In genomic region chr2:26325386-26326181, GRCm38 (mm10) we compare ENCODE assay signal across 8 mouse cellular contexts. TPM values are rescaled to one million over a fixed set of nuclear protein-coding genes. Genes with fewer than 3 reads are reported as not detected.
DNase-seq lines count a peak whose midpoint lies in the region; ATAC-seq and TF ChIP-seq lines count a peak whose summit lies in the region.

No protein-coding gene starts in this region.

- H3K36me3 ChIP-seq in ES-Bruce4 (ENCODE audit: control insufficient read depth, insufficient read depth, low read length, poor library complexity, severe bottlenecking), result no peaks in the 10 kb centered on the region
- H3K36me3 ChIP-seq in intestine, embryonic 16.5 days (ENCODE audit: control insufficient read depth, insufficient read depth, low read length), result peaks cover 11% of the 10 kb centered on the region; the same call in 1 of the 2 replicates
- H3K36me3 ChIP-seq in lung, embryonic 16.5 days (ENCODE audit: control insufficient read depth, insufficient read depth, low read length), result peaks cover 42% of the 10 kb centered on the region

- peak; percentile 75 for ATAC-seq in intestine, embryonic 16.5 days
- ATAC-seq in lung, embryonic 16.5 days (ENCODE audit: low read depth), result peak; percentile 84

- TF ChIP-seq POLR2A in ES-Bruce4 (IDR thresholded peaks at IDR 0.05; ENCODE audit: insufficient read depth, low read length), result no peak

- WGBS in intestine, embryonic 16.5 days, result 67% methylated on average over 15 of the region's 15 CpGs
- WGBS in lung, embryonic 16.5 days, result 65% methylated on average over 15 of the region's 15 CpGs

- no peaks in the 10 kb centered on the region for H3K9me3 ChIP-seq in ES-Bruce4 (replicated peaks; ENCODE audit: control insufficient read depth, insufficient read depth, low read length, poor library complexity, severe bottlenecking)
- H3K9me3 ChIP-seq in intestine, embryonic 16.5 days (ENCODE audit: control insufficient read depth, low read length), result no peaks in the 10 kb centered on the region
- no peaks in the 10 kb centered on the region for H3K9me3 ChIP-seq in lung, embryonic 16.5 days (ENCODE audit: control insufficient read depth, low read length)

- DNase-seq in 416B (ENCODE audit: low read depth), result peak; percentile 85
- DNase-seq in cerebellum, postnatal 10 days, result peak; percentile 75 to 79
- peak; percentile 80 for DNase-seq in gastrocnemius, adult 2 months
- peak; percentile 75 for DNase-seq in retina, embryonic 14.5 days (ENCODE audit: low spot score)
- DNase-seq in frontal cortex, postnatal 36 days (ENCODE audit: low spot score in 2 of 2), result no peak

- H3K9ac ChIP-seq in ES-Bruce4 (ENCODE audit: low read depth, poor library complexity, severe bottlenecking), result no peak overlapping the region
- 0 out of 2 replicates have a peak overlapping the region, but pooled peaks have one; percentile 8 for H3K9ac ChIP-seq in intestine, embryonic 16.5 days (ENCODE audit: low read depth, low read length)
- H3K9ac ChIP-seq in lung, embryonic 16.5 days (ENCODE audit: low read length), result no peak overlapping the region

- intact Hi-C loops in gastrocnemius, adult 2 months (cut with DNase I), result loop anchor here (5.0 kb wide), 1 partner anchor 237 kb away; no protein-coding TSS in a partner anchor

- peak overlapping the region; percentile 22; the same call in 1 of the 2 replicates for H3K4me3 ChIP-seq in ES-Bruce4 (ENCODE audit: low read depth, low read length)
- no peak overlapping the region for H3K4me3 ChIP-seq in gastrocnemius, adult 2 months
- H3K4me3 ChIP-seq in intestine, embryonic 16.5 days (ENCODE audit: low read length), result no peak overlapping the region
- H3K4me3 ChIP-seq in lung, embryonic 16.5 days (ENCODE audit: low read length), result no peak overlapping the region

- H3K4me2 ChIP-seq in intestine, embryonic 16.5 days (ENCODE audit: low read depth, low read length), result no peak overlapping the region
- no peak overlapping the region for H3K4me2 ChIP-seq in lung, embryonic 16.5 days (ENCODE audit: low read depth, low read length)

- TF ChIP-seq CTCF in ES-Bruce4 (IDR thresholded peaks at IDR 0.05; ENCODE audit: low read depth, low read length), result peak; percentile 98
- TF ChIP-seq CTCF in gastrocnemius, adult 2 months (IDR thresholded peaks at IDR 0.05), result peak; percentile 78

- no peaks in the 10 kb centered on the region for H3K27me3 ChIP-seq in ES-Bruce4 (ENCODE audit: control insufficient read depth, insufficient read depth, low read length, poor library complexity, severe bottlenecking)
- no peaks in the 10 kb centered on the region for H3K27me3 ChIP-seq in intestine, embryonic 16.5 days (replicated peaks; ENCODE audit: control insufficient read depth, insufficient read depth, low read length)
- H3K27me3 ChIP-seq in lung, embryonic 16.5 days (ENCODE audit: control insufficient read depth, insufficient read depth, low read depth, low read length), result no peaks in the 10 kb centered on the region

- H3K4me1 ChIP-seq in ES-Bruce4 (ENCODE audit: control insufficient read depth, insufficient read depth, low read length), result no peaks in the 10 kb centered on the region
- no peaks in the 10 kb centered on the region for H3K4me1 ChIP-seq in intestine, embryonic 16.5 days (ENCODE audit: control insufficient read depth, insufficient read depth, low read length)
- H3K4me1 ChIP-seq in lung, embryonic 16.5 days (replicated peaks; ENCODE audit: control insufficient read depth, insufficient read depth, low read length), result no peaks in the 10 kb centered on the region

- TF ChIP-seq EP300 in ES-Bruce4 (IDR thresholded peaks at IDR 0.05; ENCODE audit: insufficient read depth, low read depth, low read length), result no peak

- no peak overlapping the region for H3K27ac ChIP-seq in ES-Bruce4 (ENCODE audit: insufficient read depth, low read length)
- H3K27ac ChIP-seq in gastrocnemius, adult 2 months, result peak overlapping the region; percentile 20; the same call in 1 of the 2 replicates
- no peak overlapping the region for H3K27ac ChIP-seq in intestine, embryonic 16.5 days (ENCODE audit: low read length)
- H3K27ac ChIP-seq in lung, embryonic 16.5 days (ENCODE audit: low read length), result no peak overlapping the region

RNA-seq across cellular contexts. Expression of gene Gpsm1, which starts 10.3 kb away (rescaled TPM):
- polyA plus RNA-seq in ES-Bruce4 (2011; ENCODE audit: insufficient read depth, insufficient read length, low read depth, missing spikeins), result 16.3 and 16.5 TPM in 2 replicates
- 1 to 10 TPM; 2.3 to 2.6 TPM for total RNA-seq in gastrocnemius, adult 2 months (2021)
- 22.6 and 23.2 TPM in 2 replicates for polyA plus RNA-seq in intestine, embryonic 16.5 days (2015; fragmentation: Nextera tagmentation; extraction: Ambion mirVana)
- 47.2 and 51.6 TPM in 2 replicates for polyA plus RNA-seq in lung, embryonic 16.5 days (2015; fragmentation: Nextera tagmentation; extraction: Ambion mirVana)

RNA-seq across cellular contexts. Expression of gene Dnlz, which starts 26.3 kb away (rescaled TPM):
- polyA plus RNA-seq in ES-Bruce4 (2011; ENCODE audit: insufficient read depth, insufficient read length, low read depth, missing spikeins), result 9.8 and 10.4 TPM in 2 replicates
- total RNA-seq in gastrocnemius, adult 2 months (2021), result 10 to 100 TPM; 18.0 to 22.7 TPM
- polyA plus RNA-seq in intestine, embryonic 16.5 days (2015; fragmentation: Nextera tagmentation; extraction: Ambion mirVana), result 23.3 and 24.1 TPM in 2 replicates
- 22.8 and 24.7 TPM in 2 replicates for polyA plus RNA-seq in lung, embryonic 16.5 days (2015; fragmentation: Nextera tagmentation; extraction: Ambion mirVana)

RNA-seq across cellular contexts. Expression of gene Ccdc187, which starts 31.2 kb away (rescaled TPM):
- 0.06 TPM in 1 of 2 replicates, not detected in the other for polyA plus RNA-seq in ES-Bruce4 (2011; ENCODE audit: insufficient read depth, insufficient read length, low read depth, missing spikeins)
- not detected for total RNA-seq in gastrocnemius, adult 2 months (2021)
- polyA plus RNA-seq in intestine, embryonic 16.5 days (2015; fragmentation: Nextera tagmentation; extraction: Ambion mirVana), result 0.26 and 0.27 TPM in 2 replicates
- polyA plus RNA-seq in lung, embryonic 16.5 days (2015; fragmentation: Nextera tagmentation; extraction: Ambion mirVana), result 0.60 TPM in 2 replicates

RNA-seq across cellular contexts. Expression of gene Card9, which starts 35.1 kb away (rescaled TPM):
- not detected in 2 replicates for polyA plus RNA-seq in ES-Bruce4 (2011; ENCODE audit: insufficient read depth, insufficient read length, low read depth, missing spikeins)
- 1 to 10 TPM; 1.1 to 1.2 TPM for total RNA-seq in gastrocnemius, adult 2 months (2021)
- polyA plus RNA-seq in intestine, embryonic 16.5 days (2015; fragmentation: Nextera tagmentation; extraction: Ambion mirVana), result 0.86 and 1.1 TPM in 2 replicates
- polyA plus RNA-seq in lung, embryonic 16.5 days (2015; fragmentation: Nextera tagmentation; extraction: Ambion mirVana), result 4.2 and 4.4 TPM in 2 replicates

RNA-seq across cellular contexts. Expression of gene Snapc4, which starts 54.9 kb away (rescaled TPM):
- polyA plus RNA-seq in ES-Bruce4 (2011; ENCODE audit: insufficient read depth, insufficient read length, low read depth, missing spikeins), result 51.4 and 54.3 TPM in 2 replicates
- total RNA-seq in gastrocnemius, adult 2 months (2021), result 1 to 10 TPM; 7.5 to 8.6 TPM
- polyA plus RNA-seq in intestine, embryonic 16.5 days (2015; fragmentation: Nextera tagmentation; extraction: Ambion mirVana), result 19.1 and 20.8 TPM in 2 replicates
- 25.3 and 25.6 TPM in 2 replicates for polyA plus RNA-seq in lung, embryonic 16.5 days (2015; fragmentation: Nextera tagmentation; extraction: Ambion mirVana)

Comparison
In these comparisons a context has a peak if more than half of its experiments do, and no peak if none do; other contexts are left out.
1. DNase-seq: peak in 416B (single experiment), cerebellum, postnatal 10 days (2 of 2), gastrocnemius, adult 2 months (single experiment) and retina, embryonic 14.5 days (single experiment); none in frontal cortex, postnatal 36 days (0 of 2).